Mouse (Mus musculus) MEL (cell line): ENCODE results near the gene Adora3. TPM values are rescaled to one million over a fixed set of nuclear protein-coding genes. Genes with fewer than 3 reads are reported as not detected.

Source experiments
- DNase-seq: peaks from one replicate; pipeline ENCODE4 v3.0.0; 2011; ENCODE audit warnings: low read depth, low spot score
- H3K27ac ChIP-seq: 2 replicates; pipeline ENCODE4 v1.5.1; 2012; ENCODE audit warnings: low read depth, mild to moderate bottlenecking, control low read depth, low read length, moderate library complexity; ENCODE audit not compliant: control insufficient read depth
- H3K27me3 ChIP-seq, 2 experiments: fragments of 150-350 bp in 1 of 2; sonication (generic) in 1 of 2; 2 replicates each; pipeline ENCODE4 v1.6.1; 2012; ENCODE audit warnings: low read length in 2 of 2, mild to moderate bottlenecking in 2 of 2, improper control_type of control experiment in 1 of 2, moderate library complexity in 1 of 2; ENCODE audit not compliant: insufficient read depth in 2 of 2, control insufficient read depth in 1 of 2
- H3K36me3 ChIP-seq, 2 experiments: 2 replicates each; pipeline ENCODE4 v1.6.1; 2012 to 2014; ENCODE audit warnings: low read length in 2 of 2, improper control_type of control experiment in 1 of 2, inconsistent platforms in 1 of 2, mild to moderate bottlenecking in 1 of 2; ENCODE audit not compliant: insufficient read depth in 2 of 2, control insufficient read depth in 1 of 2
- H3K4me1 ChIP-seq, 2 experiments: fragments of 150-350 bp in 1 of 2; sonication (generic) in 1 of 2; 2 replicates each; pipeline ENCODE4 v1.6.1; 2012; ENCODE audit warnings: low read length in 2 of 2, improper control_type of control experiment in 1 of 2, mild to moderate bottlenecking in 1 of 2; ENCODE audit not compliant: insufficient read depth in 2 of 2, control insufficient read depth in 1 of 2
- H3K4me3 ChIP-seq, 2 experiments: fragments of 150-350 bp in 1 of 2; sonication (generic) in 1 of 2; 2 replicates each; pipeline ENCODE4 v1.5.1; 2012; ENCODE audit warnings: low read depth in 2 of 2, low read length in 2 of 2, mild to moderate bottlenecking in 2 of 2, moderate library complexity in 2 of 2, control low read depth in 1 of 2, improper control_type of control experiment in 1 of 2; ENCODE audit not compliant: control insufficient read depth in 1 of 2, insufficient read depth in 1 of 2
- H3K79me2 ChIP-seq: 2 replicates; pipeline ENCODE4 v1.6.1; 2012; ENCODE audit warnings: mild to moderate bottlenecking, low read length, moderate library complexity; ENCODE audit not compliant: control insufficient read depth, poor library complexity, insufficient read depth
- H3K9ac ChIP-seq: 2 replicates; pipeline ENCODE4 v1.6.1; 2012; ENCODE audit warnings: low read depth, mild to moderate bottlenecking, control low read depth, low read length, moderate library complexity; ENCODE audit not compliant: control insufficient read depth, poor library complexity, severe bottlenecking
- H3K9me3 ChIP-seq: fragments of 150-350 bp; sonication (generic); replicated peaks from 2 replicates; pipeline ENCODE4 v1.6.1; 2012; ENCODE audit warnings: mild to moderate bottlenecking, low read length, improper control_type of control experiment, moderate library complexity; ENCODE audit not compliant: insufficient read depth
- CHD1 ChIP-seq: IDR thresholded peaks from 2 replicates; pipeline ENCODE4 v1.6.1; 2012; ENCODE audit warnings: low read depth, mild to moderate bottlenecking, inconsistent platforms, low read length, improper control_type of control experiment
- CTCF ChIP-seq, 3 experiments: IDR thresholded peaks in 2 of 3; conservative IDR thresholded peaks in 1 of 3; 2 replicates each; pipeline ENCODE4 v1.5.1; 2011 to 2012; ENCODE audit warnings: low read length in 3 of 3, low read depth in 2 of 3, mild to moderate bottlenecking in 2 of 3, improper control_type of control experiment in 1 of 3, inconsistent platforms in 1 of 3, mixed read lengths in 1 of 3, moderate library complexity in 1 of 3; ENCODE audit not compliant: control insufficient read depth in 1 of 3, insufficient read depth in 1 of 3, poor library complexity in 1 of 3, severe bottlenecking in 1 of 3
- E2F4 ChIP-seq: IDR thresholded peaks from 2 replicates; pipeline ENCODE4 v1.6.1; 2011; ENCODE audit warnings: low read depth, low read length, improper control_type of control experiment, borderline replicate concordance
- EP300 ChIP-seq, 2 experiments: IDR thresholded peaks; 2 replicates each; pipeline ENCODE4 v1.6.1; 2011; ENCODE audit warnings: improper control_type of control experiment in 2 of 2, low read length in 2 of 2, low read depth in 1 of 2, mild to moderate bottlenecking in 1 of 2
- ETS1 ChIP-seq: IDR thresholded peaks from 2 replicates; pipeline ENCODE4 v1.6.1; 2012; ENCODE audit warnings: low read depth, mild to moderate bottlenecking, inconsistent platforms, low read length, improper control_type of control experiment, moderate library complexity
- GATA1 ChIP-seq: IDR thresholded peaks from 2 replicates; pipeline ENCODE4 v1.6.1; 2011; ENCODE audit warnings: low read depth, low read length, improper control_type of control experiment
- HCFC1 ChIP-seq: IDR thresholded peaks from 2 replicates; pipeline ENCODE4 v1.6.1; 2012; ENCODE audit warnings: low read depth, mild to moderate bottlenecking, inconsistent platforms, low read length, improper control_type of control experiment, moderate library complexity
- MAX ChIP-seq: IDR thresholded peaks from 2 replicates; pipeline ENCODE4 v1.6.1; 2011; ENCODE audit warnings: low read length, improper control_type of control experiment
- MYC ChIP-seq: IDR thresholded peaks from 2 replicates; pipeline ENCODE4 v1.6.1; 2011; ENCODE audit warnings: low read depth, mild to moderate bottlenecking, low read length, improper control_type of control experiment, moderate library complexity
- NELFE ChIP-seq: IDR thresholded peaks from 2 replicates; pipeline ENCODE4 v1.6.1; 2011; ENCODE audit warnings: low read depth, low read length, improper control_type of control experiment
- POLR2AphosphoS5 ChIP-seq: IDR thresholded peaks from 2 replicates; pipeline ENCODE4 v1.6.1; 2012; ENCODE audit warnings: low read depth, borderline replicate concordance, mild to moderate bottlenecking, inconsistent platforms, low read length, moderate library complexity, mixed read lengths
- SIN3A ChIP-seq: IDR thresholded peaks from 2 replicates; pipeline ENCODE4 v1.6.1; 2012; ENCODE audit warnings: low read length, improper control_type of control experiment, inconsistent platforms
- SMC3 ChIP-seq: IDR thresholded peaks from 2 replicates; pipeline ENCODE4 v1.6.1; 2011; ENCODE audit warnings: low read depth, low read length, improper control_type of control experiment
- TAL1 ChIP-seq: IDR thresholded peaks from 2 replicates; pipeline ENCODE4 v1.6.1; 2012; ENCODE audit warnings: mild to moderate bottlenecking, inconsistent platforms, low read length, moderate library complexity, mixed read lengths
- TBP ChIP-seq: IDR thresholded peaks from 2 replicates; pipeline ENCODE4 v1.8.0; 2011; ENCODE audit warnings: low read depth, low read length, improper control_type of control experiment
- USF2 ChIP-seq, 2 experiments: IDR thresholded peaks; 2 replicates each; pipeline ENCODE4 v1.6.1; 2011 to 2012; ENCODE audit warnings: improper control_type of control experiment in 2 of 2, low read length in 2 of 2, borderline replicate concordance in 1 of 2, inconsistent platforms in 1 of 2, low read depth in 1 of 2, mild to moderate bottlenecking in 1 of 2; ENCODE audit not compliant: insufficient read depth in 1 of 2
- ZC3H11A ChIP-seq: IDR thresholded peaks from 2 replicates; pipeline ENCODE4 v1.6.1; 2012; ENCODE audit warnings: low read depth, mild to moderate bottlenecking, inconsistent platforms, low read length, improper control_type of control experiment
- ZNF384 ChIP-seq: IDR thresholded peaks from 2 replicates; pipeline ENCODE4 v1.6.1; 2012; ENCODE audit warnings: low read depth, mild to moderate bottlenecking, inconsistent platforms, low read length, improper control_type of control experiment
- polyA plus RNA-seq, 2 experiments: library from polyadenylated mRNA; stranded (reverse) in 1 of 2; unstranded in 1 of 2; fragments of >175 nt in 1 of 2; fragments of >200 nt in 1 of 2; gene quantifications; 2 replicates each; pipeline versions ENCODE4 v1.2.1 to v1.2.4; 2012; ENCODE audit warnings: low replicate concordance in 2 of 2, low read depth in 1 of 2; ENCODE audit not compliant: insufficient read length in 2 of 2, insufficient read depth in 1 of 2, missing spikeins in 1 of 2
- total RNA-seq: library from RNA; depleted of rRNA; stranded (reverse); fragments of 300-350 nt; gene quantifications from 2 replicates; pipeline ENCODE4 v1.2.3, GENCODE M21; 2012

Adora3 gene
- total and polyA plus RNA-seq, 3 experiments, result 0.42 to 0.65 TPM; not detected in 1

DNA sequence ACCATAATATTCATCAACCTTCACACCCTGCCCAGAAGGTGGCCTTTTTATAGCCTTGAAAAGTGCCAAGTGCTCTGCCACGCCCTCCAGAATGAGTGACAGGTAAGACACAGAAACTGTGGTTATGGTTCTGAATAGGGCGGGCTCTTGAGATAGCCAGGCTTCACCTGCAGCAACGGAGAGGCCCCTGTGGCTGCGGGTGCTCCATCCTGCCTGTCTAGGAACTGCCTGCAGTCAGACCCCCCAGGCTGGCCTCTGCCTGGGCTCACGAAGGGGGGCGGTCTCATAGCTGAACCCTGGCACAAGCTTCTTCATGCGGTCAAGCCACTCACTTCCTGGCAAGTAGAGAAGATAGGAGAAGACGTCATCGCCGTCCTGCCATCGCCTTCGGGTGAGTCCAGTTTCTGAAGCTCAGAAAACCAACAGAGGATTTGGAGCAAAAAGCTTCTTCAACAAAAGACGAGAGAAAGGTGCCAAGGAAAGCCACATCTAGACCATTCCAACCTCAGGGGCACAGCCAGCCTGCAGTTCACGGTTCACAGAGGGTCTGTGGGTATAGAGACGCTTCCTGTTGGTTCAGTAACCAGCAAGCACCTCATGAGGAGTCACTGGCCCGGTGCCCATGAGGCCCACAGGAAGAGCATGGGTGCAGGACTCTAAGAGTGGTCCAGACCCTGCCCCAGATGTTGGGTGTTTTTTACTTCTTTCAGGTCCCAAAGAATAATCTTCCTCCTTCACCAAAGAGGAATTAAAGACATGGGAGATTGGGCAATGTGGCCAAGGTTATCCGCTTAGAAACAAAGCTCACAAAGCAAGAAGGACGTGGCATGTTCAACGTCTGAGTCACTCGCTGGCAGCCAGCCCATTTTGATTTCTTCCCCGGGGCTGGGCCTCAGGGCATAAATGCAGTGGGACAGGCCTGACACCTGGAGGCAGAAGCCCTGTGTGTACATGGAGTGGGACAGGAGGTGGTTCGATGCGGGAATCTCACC lies 24.2 kb downstream of the Adora3 start (continued):
- peak; percentile 31; the same call in 1 of the 2 replicates for TF ChIP-seq NELFE
- peak; percentile 91; the same call in 1 of the 2 replicates for TF ChIP-seq MYC
- 0 out of 2 replicates have a peak, but pooled peaks have one; percentile 15 for TF ChIP-seq GATA1
- TF ChIP-seq HCFC1, result peak; percentile 59; the same call in 1 of the 2 replicates
- TF ChIP-seq ZC3H11A, result peak; percentile 98
- TF ChIP-seq, all 39 proteins: peak for 19

DNA sequence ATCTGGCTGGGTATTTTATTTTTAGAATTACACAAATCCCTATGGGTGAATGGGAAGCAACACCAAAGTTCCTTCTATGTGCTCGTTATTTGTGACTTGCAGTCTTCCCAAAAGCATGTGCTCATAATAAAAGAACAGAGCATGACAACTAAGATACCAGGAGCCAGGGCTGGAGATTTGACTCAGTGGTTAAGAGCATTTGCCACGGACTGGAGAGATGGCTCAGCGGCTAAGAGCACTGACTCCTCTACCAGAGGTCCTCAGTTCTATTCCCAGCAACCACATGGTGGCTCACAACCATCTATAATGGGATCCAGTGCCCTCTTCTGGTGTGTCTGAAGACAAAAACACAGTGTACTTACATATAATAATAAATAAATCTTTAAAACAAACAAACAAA lies 26.2 kb downstream of the Adora3 start:
- Histone ChIP-seq H3K4me1 (peaks cover 7 to 37% of the 10 kb centered on the region in 2 experiments), H3K36me3 (peaks cover 0 to 19% of the 10 kb centered on the region in 2 experiments; a peak in 2 of 4 replicates)
- no peak for DNase-seq

DNA sequence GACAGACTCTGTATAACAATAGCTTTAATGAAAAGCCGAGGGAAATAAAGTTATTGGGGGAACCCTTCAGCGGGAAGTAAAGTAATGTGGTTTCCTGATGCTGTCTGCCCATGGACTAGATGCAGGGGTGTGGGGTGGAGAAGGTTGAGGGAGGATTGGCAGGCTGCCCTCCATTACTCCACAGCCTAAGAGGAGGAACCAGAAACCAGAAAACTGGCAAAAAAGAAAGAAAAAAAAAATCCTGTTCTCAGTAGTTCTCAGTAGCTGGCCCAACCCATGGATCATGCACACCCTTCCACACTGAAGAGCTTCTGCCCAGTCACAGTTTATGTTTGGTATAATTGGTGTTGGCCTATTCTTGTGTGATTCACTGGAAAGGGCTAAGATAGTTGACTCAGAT lies 27.7 kb downstream of the Adora3 start:
- Histone ChIP-seq H3K4me1 (peaks cover 6 to 33% of the 10 kb centered on the region in 2 experiments), H3K9me3 (no peaks in the 10 kb centered on the region), H3K9ac (0 out of 2 replicates have a peak overlapping the region, but pooled peaks have one; percentile 13), H3K27me3 (no peaks in the 10 kb centered on the region), H3K27ac (peak overlapping the region; percentile 17), H3K79me2 (no peaks in the 10 kb centered on the region), H3K4me3 (no peak overlapping the region), H3K36me3 (peaks cover 0 to 19% of the 10 kb centered on the region in 2 experiments; a peak in 2 of 4 replicates)
- TF ChIP-seq EP300 (IDR thresholded peaks at IDR 0.05; ENCODE audit: low read depth in 1 of 2, low read length in 2 of 2) (peak; percentile 26 to 32; a peak in 3 of 4 replicates), MYC (no peak), ETS1 (peak; percentile 21; the same call in 1 of the 2 replicates), SIN3A (peak; percentile 27; the same call in 1 of the 2 replicates), HCFC1 (no peak), USF2 (IDR thresholded peaks at IDR 0.05; ENCODE audit: borderline replicate concordance in 1 of 2, insufficient read depth in 1 of 2, low read depth in 1 of 2, low read length in 2 of 2) (no peak), MAX (no peak), CTCF (IDR thresholded peaks at IDR 0.05 in 2 of 3, conservative IDR thresholded peaks at IDR 0.05 in 1 of 3; ENCODE audit: control insufficient read depth in 1 of 3, insufficient read depth in 1 of 3, low read depth in 2 of 3, low read length in 3 of 3, poor library complexity in 1 of 3, severe bottlenecking in 1 of 3) (no peak), CHD1 (no peak), ZNF384 (peak; percentile 80), SMC3 (peak; percentile 23), POLR2AphosphoS5 (no peak), TAL1 (no peak), E2F4 (no peak), TBP (no peak)
- DNase-seq, result peak; percentile 86

More for the DNA sequence above, 26.2 kb downstream of the Adora3 start:
- Histone ChIP-seq H3K27me3 (no peaks in the 10 kb centered on the region), H3K79me2 (no peaks in the 10 kb centered on the region), H3K9ac (no peak overlapping the region), H3K27ac (no peak overlapping the region), H3K9me3 (no peaks in the 10 kb centered on the region), H3K4me3 (no peak overlapping the region)
- TF ChIP-seq ETS1 (no peak), USF2 (IDR thresholded peaks at IDR 0.05; ENCODE audit: borderline replicate concordance in 1 of 2, insufficient read depth in 1 of 2, low read depth in 1 of 2, low read length in 2 of 2) (no peak)
